Mouse (Mus musculus) stomach, postnatal 0 days (tissue): ENCODE results near the gene Gpha2. TPM values are rescaled to one million over a fixed set of nuclear protein-coding genes. Genes with fewer than 3 reads are reported as not detected.

Experiments
- ATAC-seq: fragments of 200-750 bp; cut with Nextera tagmentation; 2 replicates; pipeline ENCODE4 v1.8.0; 2017; ENCODE audit not compliant: low FRiP score, low TSS enrichment
- DNase-seq: peaks from one replicate; pipeline ENCODE4 v3.0.0-alpha.2; 2016; ENCODE audit warnings: low spot score
- H3K27ac ChIP-seq: fragments of 300-500 bp; sonication (generic); replicated peaks from 2 replicates; pipeline ENCODE4 v1.5.1; 2014; ENCODE audit warnings: mild to moderate bottlenecking, control low read depth
- H3K27me3 ChIP-seq: fragments of 300-500 bp; sonication (generic); 2 replicates; pipeline ENCODE4 v1.6.1; 2014; ENCODE audit warnings: low read length; ENCODE audit not compliant: control insufficient read depth, insufficient read depth
- H3K36me3 ChIP-seq: fragments of 300-500 bp; sonication (generic); 2 replicates; pipeline ENCODE4 v1.6.1; 2014; ENCODE audit warnings: low read length, mixed read lengths; ENCODE audit not compliant: control insufficient read depth, insufficient read depth
- H3K4me1 ChIP-seq: fragments of 300-500 bp; sonication (generic); replicated peaks from 2 replicates; pipeline ENCODE4 v1.6.1; 2014; ENCODE audit warnings: antibody characterized with exemption; ENCODE audit not compliant: control insufficient read depth, insufficient read depth
- H3K4me2 ChIP-seq: fragments of 300-500 bp; sonication (generic); replicated peaks from 2 replicates; pipeline ENCODE4 v1.6.1; 2014; ENCODE audit warnings: low read depth, mild to moderate bottlenecking, control low read depth, moderate library complexity
- H3K4me3 ChIP-seq: fragments of 300-500 bp; sonication (generic); 2 replicates; pipeline ENCODE4 v1.5.1; 2014; ENCODE audit warnings: low read depth, low read length, control low read depth
- H3K9ac ChIP-seq: fragments of 300-500 bp; sonication (generic); 2 replicates; pipeline ENCODE4 v1.6.1; 2014; ENCODE audit warnings: mild to moderate bottlenecking, low read length, control low read depth, mixed read lengths
- H3K9me3 ChIP-seq: fragments of 300-500 bp; sonication (generic); 2 replicates; pipeline ENCODE4 v1.6.1; 2016; ENCODE audit warnings: low read length; ENCODE audit not compliant: control insufficient read depth
- CTCF ChIP-seq: IDR thresholded peaks from 2 replicates; pipeline ENCODE4 v1.5.1; 2016; ENCODE audit warnings: antibody characterized with exemption, low read depth, mild to moderate bottlenecking, moderate library complexity
- EP300 ChIP-seq: optimal IDR thresholded peaks from 2 replicates; pipeline ENCODE3; 2016; ENCODE audit warnings: antibody characterized with exemption
- WGBS: fragments of 180-500 bp; shearing (Covaris S2); extraction: QIAGEN DNeasy Blood & Tissue Kit; methylation state at CpG from one replicate; pipeline ENCODE4 v1.1.7; 2014; 5-methylcytosine and 5-hydroxymethylcytosine counted together
- microRNA counts: library from miRNA; unstranded; fragments of <30 nt; microRNA quantifications from one replicate; lab custom pipeline; 2015
- microRNA-seq: library from miRNA; unstranded; fragments of <30 nt; microRNA quantifications from one replicate; pipeline ENCODE4, GENCODE M21; 2016
- polyA plus RNA-seq: library from polyadenylated mRNA; unstranded; fragments of >200 nt; fragmentation: Nextera tagmentation; extraction: Ambion mirVana; gene quantifications from 2 replicates; pipeline ENCODE4 v1.2.1, GENCODE M21; 2015

The Gpha2 gene
- polyA plus RNA-seq, 1 experiment from 2014 or later: 0.17 TPM

GRCm38 (mm10) chr19:6275740-6276389 lies 49.7 kb downstream of the Gpha2 start:
- Histone ChIP-seq H3K4me3 (peak overlapping the region; percentile 79), H3K27me3 (no peaks in the 10 kb centered on the region), H3K4me1 (peaks cover 9% of the 10 kb centered on the region), H3K36me3 (no peaks in the 10 kb centered on the region), H3K9me3 (no peaks in the 10 kb centered on the region), H3K4me2 (peak overlapping the region; percentile 91), H3K9ac (peak overlapping the region; percentile 51), H3K27ac (peak overlapping the region; percentile 84)
- TF ChIP-seq CTCF (peak; percentile 30; the same call in 1 of the 2 replicates), EP300 (no peak)
- no peak for ATAC-seq
- DNase-seq: no peak
- 6% methylated on average over 15 of the region's 15 CpGs for WGBS

- H3K4me1 ChIP-seq: peaks cover 9% of the 10 kb centered on the region
- peak; percentile 99 for DNase-seq
- under 1% methylated on average over 85 of the region's 106 CpGs for WGBS
Observed at GRCm38 (mm10) chr19:6276426-6277421, 50.5 kb downstream of the Gpha2 start, which contains the start of gene Ehd1. Gene Ehd1, plus strand, starts transcription at chr19:6276725.

More at GRCm38 (mm10) chr19:6276426-6277421, 50.5 kb downstream of the Gpha2 start, which contains the start of gene Ehd1:
- no peaks in the 10 kb centered on the region for H3K9me3 ChIP-seq
- H3K4me3 ChIP-seq: peak within 1 kb of the TSS; percentile 79
- no peaks in the 10 kb centered on the region for H3K27me3 ChIP-seq
- H3K9ac ChIP-seq: peak within 1 kb of the TSS; percentile 83
- peak; percentile 93 for ATAC-seq
- peak within 1 kb of the TSS; percentile 91 for H3K4me2 ChIP-seq
- TF ChIP-seq CTCF (peak; percentile 77), EP300 (peak; percentile 72)
- 0 out of 2 replicates have a peak, but pooled peaks cover 3% of the 10 kb centered on the region for H3K36me3 ChIP-seq
- peak within 1 kb of the TSS; percentile 94 for H3K27ac ChIP-seq

MicroRNAs encoded within 50 kb of the gene (microRNA counts, 519-probe panel; counts per million panel counts)
- microRNA mmu-miR-192 (lab: Ali Mortazavi, UCI): 5,832 counts per million, percentile 75 among the panel's probes with 10 or more counts

Small RNAs within 50 kb of the gene (microRNA-seq; reads per million reads assigned to microRNA genes)
- gene Mir192 (3,996 reads per million, percentile 87 among the genes with 10 or more reads in this experiment), gene Mir194-2 (1,119 reads per million, percentile 73 among the genes with 10 or more reads in this experiment)

Other genes with a start within 250 kb of the Gpha2 start
- gene Slc22a20, start 240.2 kb upstream of the Gpha2 start, polyA plus RNA-seq: not detected in 2 replicates
- 21.2 and 21.4 TPM in 2 replicates for gene Capn1, start 210.5 kb upstream of the Gpha2 start, polyA plus RNA-seq
- 18.5 and 21.1 TPM in 2 replicates for gene Syvn1, start 179.8 kb upstream of the Gpha2 start, polyA plus RNA-seq
- gene Mrpl49, start 168.6 kb upstream of the Gpha2 start, polyA plus RNA-seq: 35.0 and 36.6 TPM in 2 replicates
- 818 and 857 TPM in 2 replicates for gene Fau, start 168.5 kb upstream of the Gpha2 start, polyA plus RNA-seq
- gene Znhit2, start 165.2 kb upstream of the Gpha2 start, polyA plus RNA-seq: 31.8 and 33.2 TPM in 2 replicates
- 17.9 and 19.7 TPM in 2 replicates for gene Tm7sf2, start 158.0 kb upstream of the Gpha2 start, polyA plus RNA-seq
- gene Vps51, start 149.1 kb upstream of the Gpha2 start, polyA plus RNA-seq: 43.2 and 48.9 TPM in 2 replicates
- gene Tmem262, start 146.3 kb upstream of the Gpha2 start, polyA plus RNA-seq: not detected in 2 replicates
- 0.52 and 1.0 TPM in 2 replicates for gene Gm28374, start 144.1 kb upstream of the Gpha2 start, polyA plus RNA-seq
- 58.4 and 62.5 TPM in 2 replicates for gene Zfpl1, start 141.4 kb upstream of the Gpha2 start, polyA plus RNA-seq
- 7.9 and 8.1 TPM in 2 replicates for gene Cdca5, start 141.4 kb upstream of the Gpha2 start, polyA plus RNA-seq
- gene AC131692.1, start 132.0 kb upstream of the Gpha2 start, polyA plus RNA-seq: not detected in 2 replicates
- 0.05 and 0.07 TPM in 2 replicates for gene Naaladl1, start 120.6 kb upstream of the Gpha2 start, polyA plus RNA-seq
- gene Sac3d1, start 107.7 kb upstream of the Gpha2 start, polyA plus RNA-seq: 26.8 and 29.4 TPM in 2 replicates
- 24.7 and 25.0 TPM in 2 replicates for gene Snx15, start 98.1 kb upstream of the Gpha2 start, polyA plus RNA-seq
- gene Batf2, start 85.4 kb upstream of the Gpha2 start, polyA plus RNA-seq: 0.49 and 0.52 TPM in 2 replicates
- 74.0 and 77.2 TPM in 2 replicates for gene Arl2, start 84.8 kb upstream of the Gpha2 start, polyA plus RNA-seq
- gene Majin, start 42.0 kb upstream of the Gpha2 start, polyA plus RNA-seq: 0.11 TPM in 1 of 2 replicates, not detected in the other
- gene Ppp2r5b, start 9.5 kb downstream of the Gpha2 start, polyA plus RNA-seq: 14.7 and 15.0 TPM in 2 replicates
- gene Atg2a, start 15.3 kb downstream of the Gpha2 start, polyA plus RNA-seq: 4.8 and 6.0 TPM in 2 replicates
- gene Ehd1, start 50.3 kb downstream of the Gpha2 start, polyA plus RNA-seq: 62.0 and 63.8 TPM in 2 replicates
- 1.3 and 1.9 TPM in 2 replicates for gene Cdc42bpg, start 80.1 kb downstream of the Gpha2 start, polyA plus RNA-seq
- 27.1 and 27.9 TPM in 2 replicates for gene Men1, start 108.6 kb downstream of the Gpha2 start, polyA plus RNA-seq
- 5.2 and 5.7 TPM in 2 replicates for gene Map4k2, start 114.8 kb downstream of the Gpha2 start, polyA plus RNA-seq
- 42.3 and 52.0 TPM in 2 replicates for gene Sf1, start 137.3 kb downstream of the Gpha2 start, polyA plus RNA-seq
- gene Pygm, start 158.0 kb downstream of the Gpha2 start, polyA plus RNA-seq: 8.0 and 10.5 TPM in 2 replicates
- gene Rasgrp2, start 173.0 kb downstream of the Gpha2 start, polyA plus RNA-seq: 53.4 and 57.3 TPM in 2 replicates
- gene Nrxn2, start 192.4 kb downstream of the Gpha2 start, polyA plus RNA-seq: 0.83 and 1.3 TPM in 2 replicates